Mouse (Mus musculus) T-helper 17 cell (primary cell): Measurements from ENCODE around the gene Slitrk3.
"Not testable (repeated sequence)": the region's sequence is repeated elsewhere in the genome, so short reads cannot be mapped to it uniquely, and the experiment has no call there.

Experiments
- in situ Hi-C, 2 experiments: fragments of 300-600 bp; cut with MboI, MseI; formaldehyde crosslinking; loops; 1 replicate in 1 of 2; 2 replicates in 1 of 2; pipeline ENCODE4 v1.15.1; 2025; ENCODE audit warnings: high pct_unique_total_duplicates in 2 of 2

Gene Slitrk3

GRCm38 (mm10) chr3:73057197-73057811, at the start of gene Slitrk3:
TSS of gene Slitrk3 (minus strand) at chr3:73057803.
- in situ Hi-C loops = no loop called here

DNA sequence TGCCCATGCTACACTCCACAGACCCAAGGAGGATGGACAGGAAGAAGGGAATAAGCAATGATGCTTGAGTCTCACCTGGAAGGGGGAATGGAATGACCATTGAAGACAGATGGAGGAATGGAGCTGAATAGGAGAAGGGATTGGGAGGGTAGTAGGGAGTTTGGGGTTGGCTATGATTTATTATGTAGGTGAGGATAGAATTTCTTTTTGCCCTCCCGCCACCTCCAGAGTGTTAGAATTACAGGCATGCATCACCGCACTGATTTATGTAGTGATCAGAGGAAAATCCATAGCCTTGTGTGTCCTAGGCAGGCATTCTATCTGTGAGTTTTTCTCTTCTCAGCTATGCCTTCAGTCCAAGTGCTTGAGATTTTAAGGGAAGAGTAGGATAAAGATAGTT, 36.8 kb upstream of the Slitrk3 start:
- in situ Hi-C loops = not testable (repeated sequence)

- in situ Hi-C loops = no loop called here
Measured at GRCm38 (mm10) chr3:73084620-73085019, 27.0 kb upstream of the Slitrk3 start.

DNA sequence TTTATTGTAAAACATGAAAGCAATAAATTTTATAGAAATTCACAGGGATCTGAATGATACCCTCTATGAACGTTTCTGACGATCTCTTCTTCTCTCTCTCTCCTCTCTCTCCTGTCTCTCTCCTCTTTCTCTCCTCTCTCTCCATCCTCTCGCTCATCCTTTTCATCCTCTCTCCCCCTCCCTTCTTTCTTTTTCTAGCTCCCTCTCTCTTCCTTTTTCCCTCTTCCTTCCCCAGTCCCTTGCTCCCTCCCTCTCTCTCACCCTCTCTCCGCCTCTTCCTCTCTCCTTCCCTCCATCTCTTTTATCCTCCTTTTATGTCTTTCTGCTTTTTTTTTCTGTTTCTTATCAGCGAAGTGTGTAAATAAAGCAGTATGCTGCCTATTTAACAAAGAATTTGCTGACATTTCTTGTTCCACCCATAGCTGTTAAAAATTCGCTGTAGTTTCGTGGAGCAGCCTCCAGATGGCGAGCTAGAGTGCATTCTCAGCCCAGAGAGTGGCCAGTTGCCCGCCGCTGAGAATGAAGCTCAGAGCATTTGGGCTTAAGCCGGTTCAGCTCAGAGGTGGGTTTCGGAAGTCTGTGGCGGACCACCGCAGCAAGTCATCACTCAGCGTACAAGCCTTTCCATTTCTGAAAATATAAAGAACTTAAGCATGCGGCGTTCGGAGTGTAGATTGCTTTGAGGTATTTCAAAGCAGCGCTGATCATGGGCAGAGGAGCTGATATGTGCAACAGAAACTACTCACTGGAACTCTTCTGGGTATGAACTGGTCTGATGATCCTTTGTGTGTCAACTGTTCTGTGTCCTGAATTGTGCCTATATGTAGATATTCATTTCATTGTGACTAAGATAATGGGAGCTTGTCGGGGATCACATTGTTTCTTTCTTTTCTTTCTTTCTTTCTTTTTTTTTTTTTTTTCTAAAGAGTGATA, 8.5 kb upstream of the Slitrk3 start:
- in situ Hi-C loops = no loop called here

DNA sequence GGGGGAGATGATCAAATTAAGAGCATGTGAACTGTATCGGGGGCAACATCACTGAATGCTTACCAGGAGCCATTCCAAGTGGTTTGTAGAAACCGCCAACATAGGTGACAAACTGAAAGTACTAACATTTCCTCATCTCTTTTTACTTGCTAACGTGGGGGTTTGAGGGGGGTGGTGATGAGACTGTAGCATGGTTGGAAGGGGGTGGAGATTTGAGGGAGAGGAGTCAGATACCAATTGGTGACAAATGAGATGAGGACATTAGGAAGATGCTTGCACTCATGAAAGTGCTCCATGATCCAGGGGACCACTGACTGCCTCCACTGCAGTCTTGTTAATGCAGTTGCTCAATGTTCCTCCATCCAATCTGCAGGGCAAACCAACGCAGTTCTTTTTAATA, 587 bp upstream of the Slitrk3 start:
- in situ Hi-C loops = no loop called here

- in situ Hi-C loops = no loop called here
Measured at GRCm38 (mm10) chr3:73056492-73057196, 959 bp downstream of the Slitrk3 start.

DNA sequence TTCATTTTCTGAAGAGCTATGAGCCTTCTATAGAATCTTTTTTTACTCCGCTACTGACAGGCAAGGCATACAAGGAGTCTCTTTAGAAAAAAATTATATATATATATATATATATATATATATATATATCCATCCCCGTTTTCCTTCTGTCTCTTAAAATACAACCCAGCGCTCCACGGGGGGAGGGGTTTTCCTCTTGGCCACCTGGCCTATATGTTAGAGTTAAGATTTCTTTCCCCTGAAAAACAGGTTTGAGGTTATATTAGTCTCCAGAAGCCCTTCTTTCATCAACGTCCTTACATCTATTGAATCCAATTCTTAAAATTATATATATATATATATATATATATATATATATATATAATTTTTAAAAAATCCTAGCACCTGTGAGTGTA, 1.6 kb downstream of the Slitrk3 start:
- in situ Hi-C loops = no loop called here

GRCm38 (mm10) chr3:73055399-73056043, 2.1 kb downstream of the Slitrk3 start:
- in situ Hi-C loops = no loop called here

GRCm38 (mm10) chr3:73053451-73053931, 4.1 kb downstream of the Slitrk3 start:
- in situ Hi-C loops = no loop called here

- in situ Hi-C loops = no loop called here
Measured at GRCm38 (mm10) chr3:73046248-73046647, 11.4 kb downstream of the Slitrk3 start.

GRCm38 (mm10) chr3:73042256-73042655, 15.3 kb downstream of the Slitrk3 start:
- in situ Hi-C loops = no loop called here

DNA sequence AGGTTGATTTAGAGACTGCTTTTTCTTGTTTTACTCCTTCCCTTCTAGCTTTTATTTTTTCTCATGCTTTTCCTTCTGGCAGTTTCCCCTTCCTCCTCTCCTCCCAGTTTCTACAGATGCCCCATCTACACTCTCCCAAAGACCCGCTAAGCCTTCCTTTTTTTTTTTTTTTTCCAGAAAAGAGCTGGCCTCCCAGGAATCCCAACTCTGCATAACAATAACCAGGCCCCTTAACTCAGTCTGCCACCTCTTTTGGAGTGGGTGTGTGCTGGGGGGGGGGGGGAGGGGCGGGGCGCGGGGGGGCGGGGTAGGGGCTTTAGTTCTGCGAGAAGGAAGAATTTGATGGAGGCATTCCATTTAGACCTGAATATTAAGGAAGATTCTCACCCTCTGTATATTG, 51.6 kb downstream of the Slitrk3 start:
- in situ Hi-C loops = no loop called here

- in situ Hi-C loops = no loop called here
Measured at GRCm38 (mm10) chr3:73002933-73003696, 54.5 kb downstream of the Slitrk3 start.

- in situ Hi-C loops = no loop called here
Measured at GRCm38 (mm10) chr3:72997517-72997916, 60.1 kb downstream of the Slitrk3 start.
